Mouse (Mus musculus) G1E (cell line): ENCODE measurements at regions not wholly inside any gene's neighbourhood (a gene's known extent, or its start where the extent isn't known, plus 50 kb on each side); places are given as distances from the start of the nearest gene placed in this dataset.

Experiments
- ATAC-seq: 2 replicates; pipeline ENCODE4 v1.8.0; 2016; ENCODE audit warnings: mild to moderate bottlenecking; ENCODE audit not compliant: insufficient number of reproducible peaks, poor library complexity, low FRiP score, severe bottlenecking; ENCODE audit errors: extremely low read depth
- DNase-seq: peaks from one replicate; pipeline ENCODE4 v3.0.0; 2012; ENCODE audit warnings: low spot score
- H3K27me3 ChIP-seq: 2 replicates; pipeline ENCODE4 v1.6.1; 2012; ENCODE audit warnings: mild to moderate bottlenecking, low read length, inconsistent platforms; ENCODE audit not compliant: insufficient read depth
- H3K36me3 ChIP-seq: replicated peaks from 2 replicates; pipeline ENCODE3; 2012; ENCODE audit warnings: mild to moderate bottlenecking, inconsistent platforms
- H3K4me1 ChIP-seq: 2 replicates; pipeline ENCODE4 v1.6.1; 2012; ENCODE audit warnings: low read depth, low read length, inconsistent platforms, mixed read lengths; ENCODE audit not compliant: insufficient read depth
- H3K4me3 ChIP-seq: 2 replicates; pipeline ENCODE4 v1.5.1; 2012; ENCODE audit warnings: low read depth, mild to moderate bottlenecking, inconsistent platforms, low read length, moderate library complexity, mixed read lengths
- H3K9me3 ChIP-seq: replicated peaks from 2 replicates; pipeline ENCODE4 v1.6.1; 2012; ENCODE audit warnings: inconsistent platforms
- CTCF ChIP-seq: IDR thresholded peaks from 2 replicates; pipeline ENCODE4 v1.5.1; 2012; ENCODE audit warnings: low read depth, low read length, inconsistent platforms, mixed read lengths
- GATA1 ChIP-seq: IDR thresholded peaks from 2 replicates; pipeline ENCODE4 v1.6.1; 2012; ENCODE audit warnings: borderline replicate concordance, low read length, inconsistent platforms, mixed read lengths
- GATA2 ChIP-seq: IDR thresholded peaks from 2 replicates; pipeline ENCODE4 v1.6.1; 2012; ENCODE audit warnings: low read depth, low read length, inconsistent platforms, borderline replicate concordance
- POLR2AphosphoS5 ChIP-seq: IDR thresholded peaks from 2 replicates; pipeline ENCODE4 v1.6.1; 2012; ENCODE audit warnings: low read depth, low read length, inconsistent platforms; ENCODE audit not compliant: insufficient replicate concordance
- TAL1 ChIP-seq: conservative IDR thresholded peaks from 2 replicates; pipeline ENCODE4 v1.6.1; 2012; ENCODE audit warnings: low read depth, low read length, inconsistent platforms, mixed read lengths

- no peak for DNase-seq
- Histone ChIP-seq H3K9me3 (no peaks in the 10 kb centered on the region), H3K36me3 (no peaks in the 10 kb centered on the region), H3K27me3 (no peaks in the 10 kb centered on the region), H3K4me3 (no peak overlapping the region), H3K4me1 (no peaks in the 10 kb centered on the region)
- ATAC-seq: no peak
- no peak for TF ChIP-seq CTCF
Measured at GRCm38 (mm10) chr9:9548657-9549056, 309.8 kb upstream of the Arhgap42 start.

GRCm38 (mm10) chr9:9547570-9547969 is 308.7 kb upstream of the Arhgap42 start:
- Histone ChIP-seq H3K36me3 (no peaks in the 10 kb centered on the region), H3K4me3 (no peak overlapping the region), H3K4me1 (no peaks in the 10 kb centered on the region), H3K9me3 (no peaks in the 10 kb centered on the region), H3K27me3 (no peaks in the 10 kb centered on the region)
- DNase-seq (no peak), ATAC-seq (no peak)
- TF ChIP-seq GATA1: no peak
- no peak for TF ChIP-seq CTCF
- TF ChIP-seq GATA2: no peak
- TF ChIP-seq TAL1: no peak
- TF ChIP-seq POLR2AphosphoS5: no peak

GRCm38 (mm10) chr9:9547121-9547520 is 308.2 kb upstream of the Arhgap42 start:
- Histone ChIP-seq H3K4me3 (no peak overlapping the region), H3K4me1 (no peaks in the 10 kb centered on the region), H3K9me3 (no peaks in the 10 kb centered on the region), H3K36me3 (no peaks in the 10 kb centered on the region), H3K27me3 (no peaks in the 10 kb centered on the region)
- DNase-seq (no peak), ATAC-seq (no peak)
- TF ChIP-seq GATA1 (no peak), POLR2AphosphoS5 (no peak), TAL1 (no peak), GATA2 (no peak)

DNA sequence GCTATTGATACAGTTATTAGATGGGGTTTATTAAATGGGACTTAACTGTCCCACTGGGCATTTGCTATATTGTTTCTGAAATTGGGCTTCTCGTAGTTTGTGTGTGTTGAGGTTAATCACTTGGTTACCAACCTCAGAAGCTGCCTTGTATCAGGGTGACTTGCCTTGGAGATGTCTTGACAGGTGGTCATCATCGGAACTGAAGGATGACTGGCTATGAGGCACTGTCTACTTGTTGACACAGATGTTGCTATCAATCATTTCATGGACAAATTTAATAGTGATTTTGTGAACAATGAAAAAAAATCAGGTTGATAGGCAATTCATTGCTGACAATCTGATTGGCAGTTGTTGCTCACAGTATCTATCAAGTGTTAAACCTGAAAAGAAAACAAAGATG is 261.4 kb upstream of the Arhgap42 start:
- H3K4me1 ChIP-seq: no peaks in the 10 kb centered on the region
- ATAC-seq: no peak
- no peak overlapping the region for H3K4me3 ChIP-seq
- H3K36me3 ChIP-seq: no peaks in the 10 kb centered on the region
- H3K27me3 ChIP-seq: no peaks in the 10 kb centered on the region
- TF ChIP-seq GATA2 (no peak), POLR2AphosphoS5 (no peak), CTCF (no peak), TAL1 (no peak), GATA1 (no peak)
- no peak for DNase-seq
- no peaks in the 10 kb centered on the region for H3K9me3 ChIP-seq

DNA sequence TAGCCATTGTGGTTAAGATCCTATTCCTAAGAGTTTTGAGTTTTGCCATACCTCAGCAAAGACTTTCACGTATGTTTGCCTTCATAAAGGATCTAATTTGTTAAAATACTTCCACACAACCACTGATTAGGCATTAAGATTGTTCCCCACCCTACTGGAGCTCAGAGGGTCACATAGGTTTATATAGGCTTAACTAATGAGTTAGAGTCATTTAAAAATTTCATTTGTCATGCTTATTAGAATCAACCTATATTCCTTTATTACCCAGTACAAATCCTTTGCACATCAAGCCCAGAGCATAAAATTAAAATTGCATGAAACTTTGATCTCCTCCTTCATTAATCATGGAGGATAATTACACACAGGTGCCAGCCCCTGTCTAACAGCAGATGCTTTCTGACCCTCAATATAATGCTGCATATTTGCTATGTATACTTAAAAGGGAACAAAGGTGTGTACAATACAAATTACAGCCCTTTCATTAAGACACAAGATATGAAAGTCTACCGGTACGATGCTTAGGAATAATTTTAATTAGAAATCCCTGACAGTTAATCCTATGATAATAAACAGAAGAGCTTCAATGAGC is 254.8 kb upstream of the Arhgap42 start:
- ATAC-seq (no peak), DNase-seq (no peak)
- Histone ChIP-seq H3K4me3 (no peak overlapping the region), H3K9me3 (no peaks in the 10 kb centered on the region), H3K4me1 (no peaks in the 10 kb centered on the region), H3K27me3 (no peaks in the 10 kb centered on the region), H3K36me3 (no peaks in the 10 kb centered on the region)
- TF ChIP-seq TAL1 (no peak), POLR2AphosphoS5 (no peak), CTCF (no peak), GATA1 (no peak), GATA2 (no peak)

- ATAC-seq: no peak
- DNase-seq: no peak
- no peaks in the 10 kb centered on the region for H3K9me3 ChIP-seq
- H3K36me3 ChIP-seq: no peaks in the 10 kb centered on the region
- TF ChIP-seq GATA2 (no peak), GATA1 (no peak), CTCF (no peak), TAL1 (no peak), POLR2AphosphoS5 (no peak)
- H3K4me1 ChIP-seq: no peaks in the 10 kb centered on the region
- no peak overlapping the region for H3K4me3 ChIP-seq
- no peaks in the 10 kb centered on the region for H3K27me3 ChIP-seq
Measured at GRCm38 (mm10) chr9:9477145-9477544, 238.2 kb upstream of the Arhgap42 start.

- Histone ChIP-seq H3K9me3 (no peaks in the 10 kb centered on the region), H3K36me3 (no peaks in the 10 kb centered on the region), H3K27me3 (no peaks in the 10 kb centered on the region), H3K4me1 (no peaks in the 10 kb centered on the region), H3K4me3 (no peak overlapping the region)
- ATAC-seq (no peak), DNase-seq (no peak)
- TF ChIP-seq GATA2: no peak
- TF ChIP-seq CTCF: no peak
Measured at GRCm38 (mm10) chr9:9475009-9475744, 236.3 kb upstream of the Arhgap42 start.
